Mouse (Mus musculus): ENCODE measurements around the gene Dnah8.
A peak's percentile ranks its signal among the peaks of the same experiment; 100 is the strongest.

DNA sequence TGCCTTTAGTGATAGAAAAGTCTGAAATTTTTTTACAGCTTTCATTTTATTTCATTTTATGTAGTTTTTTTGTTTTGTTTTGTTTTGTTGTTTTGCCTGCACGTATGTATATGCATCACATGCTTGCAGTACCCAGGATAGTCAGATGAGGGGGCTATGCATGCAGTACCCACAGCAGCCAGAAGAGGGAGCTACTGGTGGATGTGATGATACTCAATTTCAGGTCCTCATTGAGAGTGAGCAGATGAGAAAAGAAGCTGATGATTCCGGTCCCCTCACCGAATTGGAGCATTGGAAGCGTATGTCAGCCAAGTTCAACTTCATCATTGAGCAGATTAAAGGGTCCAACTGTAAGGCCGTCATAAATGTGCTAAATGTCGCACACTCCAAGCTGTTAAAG is 28.9 kb downstream of the Dnah8 start:
- TF ChIP-seq CTCF (conservative IDR thresholded peaks at IDR 0.05; ENCODE audit: low read length) = peak; percentile 100
- no peak for TF ChIP-seq NANOG (IDR thresholded peaks at IDR 0.05; ENCODE audit: borderline replicate concordance, low read length)
- TF ChIP-seq POU5F1 (IDR thresholded peaks at IDR 0.05; ENCODE audit: borderline replicate concordance, low read length) = no peak
